Mouse (Mus musculus) lung, embryonic 14.5 days (tissue): ENCODE results near the gene Szt2. TPM values are rescaled to one million over a fixed set of nuclear protein-coding genes. Genes with fewer than 3 reads are reported as not detected.

Experiments used
- ATAC-seq: fragments of 200-750 bp; cut with Nextera tagmentation; 2 replicates; pipeline ENCODE4 v1.8.0; 2017; ENCODE audit warnings: mild to moderate bottlenecking, moderate TSS enrichment, moderate library complexity; ENCODE audit not compliant: insufficient read depth
- DNase-seq: peaks from one replicate; pipeline ENCODE4 v3.0.0-alpha.2; 2015
- H3K27ac ChIP-seq: fragments of 300-500 bp; sonication (generic); 2 replicates; pipeline ENCODE4 v1.5.1; 2014; ENCODE audit warnings: low read depth, mild to moderate bottlenecking, moderate library complexity
- H3K27me3 ChIP-seq: fragments of 300-500 bp; sonication (generic); 2 replicates; pipeline ENCODE4 v1.6.1; 2014; ENCODE audit warnings: low read length, control low read depth; ENCODE audit not compliant: insufficient read depth
- H3K36me3 ChIP-seq: fragments of 300-500 bp; sonication (generic); 2 replicates; pipeline ENCODE4 v1.6.1; 2014; ENCODE audit warnings: control low read depth; ENCODE audit not compliant: insufficient read depth
- H3K4me1 ChIP-seq: fragments of 300-500 bp; sonication (generic); 2 replicates; pipeline ENCODE4 v1.6.1; 2014; ENCODE audit warnings: antibody characterized with exemption, control low read depth; ENCODE audit not compliant: insufficient read depth
- H3K4me2 ChIP-seq: fragments of 300-500 bp; sonication (generic); 2 replicates; pipeline ENCODE4 v1.6.1; 2014; ENCODE audit warnings: mild to moderate bottlenecking
- H3K4me3 ChIP-seq: fragments of 300-500 bp; sonication (generic); 2 replicates; pipeline ENCODE4 v1.5.1; 2014; ENCODE audit warnings: low read depth, low read length
- H3K9ac ChIP-seq: fragments of 300-500 bp; sonication (generic); 2 replicates; pipeline ENCODE4 v1.6.1; 2014
- H3K9me3 ChIP-seq: fragments of 300-500 bp; sonication (generic); 2 replicates; pipeline ENCODE4 v1.6.1; 2016; ENCODE audit warnings: low read depth, low read length, control low read depth
- CTCF ChIP-seq: IDR thresholded peaks from 2 replicates; pipeline ENCODE4 v1.5.1; 2016; ENCODE audit warnings: antibody characterized with exemption, low read depth
- WGBS: fragments of 180-500 bp; shearing (Covaris S2); extraction: QIAGEN DNeasy Blood & Tissue Kit; methylation state at CpG from one replicate; pipeline ENCODE4 v1.1.7; 2014; 5-methylcytosine and 5-hydroxymethylcytosine counted together
- polyA plus RNA-seq: library from polyadenylated mRNA; unstranded; fragments of >200 nt; fragmentation: Nextera tagmentation; extraction: Ambion mirVana; gene quantifications from 2 replicates; pipeline ENCODE4 v1.2.1, GENCODE M21; 2014

Gene Szt2
- polyA plus RNA-seq, 1 experiment from 2014 or later, result 11.7 TPM

GRCm38 (mm10) chr4:118364641-118365040 lies 44.4 kb downstream of the Szt2 start:
- TF ChIP-seq CTCF, result no peak
- H3K4me2 ChIP-seq, result no peak overlapping the region

DNA sequence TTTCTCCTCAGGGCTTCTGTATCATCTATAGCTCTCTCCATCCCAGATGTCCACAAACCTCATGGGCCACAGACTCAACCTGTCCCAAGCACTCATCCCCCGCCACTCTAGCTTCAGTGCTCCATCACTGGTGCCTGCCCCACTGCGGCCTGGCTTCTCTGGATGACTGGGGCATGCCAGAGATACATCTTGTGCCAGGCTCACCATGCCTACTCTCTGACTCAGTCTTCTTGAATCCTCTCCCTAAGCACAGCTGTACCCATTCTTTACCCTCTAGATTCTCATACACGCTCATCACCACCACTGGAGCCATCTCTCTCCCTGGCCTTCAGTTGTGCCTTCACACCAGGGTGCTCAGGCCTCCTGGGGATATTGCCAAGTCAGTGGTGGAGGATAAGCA lies 45.1 kb downstream of the Szt2 start:
- ATAC-seq (no peak), DNase-seq (no peak)
- TF ChIP-seq CTCF, result no peak
- WGBS, result 88% methylated on average over 3 of the region's 3 CpGs
- peaks cover 64% of the 10 kb centered on the region for H3K36me3 ChIP-seq
- no peaks in the 10 kb centered on the region for H3K27me3 ChIP-seq
- no peak overlapping the region for H3K4me2 ChIP-seq
- H3K27ac ChIP-seq, result no peak overlapping the region
- no peaks in the 10 kb centered on the region for H3K9me3 ChIP-seq
- H3K4me3 ChIP-seq, result no peak overlapping the region
- H3K4me1 ChIP-seq, result peaks cover 8% of the 10 kb centered on the region; the same call in 1 of the 2 replicates
- no peak overlapping the region for H3K9ac ChIP-seq

More at GRCm38 (mm10) chr4:118364641-118365040, 44.4 kb downstream of the Szt2 start:
- no peak overlapping the region for H3K27ac ChIP-seq
- WGBS, result 94% methylated on average over 13 of the region's 13 CpGs
- DNase-seq, result no peak
- no peaks in the 10 kb centered on the region for H3K9me3 ChIP-seq
- peaks cover 8% of the 10 kb centered on the region; the same call in 1 of the 2 replicates for H3K4me1 ChIP-seq
- no peak overlapping the region for H3K9ac ChIP-seq
- ATAC-seq, result no peak
- peaks cover 70% of the 10 kb centered on the region for H3K36me3 ChIP-seq
- no peak overlapping the region for H3K4me3 ChIP-seq
- H3K27me3 ChIP-seq, result no peaks in the 10 kb centered on the region

DNA sequence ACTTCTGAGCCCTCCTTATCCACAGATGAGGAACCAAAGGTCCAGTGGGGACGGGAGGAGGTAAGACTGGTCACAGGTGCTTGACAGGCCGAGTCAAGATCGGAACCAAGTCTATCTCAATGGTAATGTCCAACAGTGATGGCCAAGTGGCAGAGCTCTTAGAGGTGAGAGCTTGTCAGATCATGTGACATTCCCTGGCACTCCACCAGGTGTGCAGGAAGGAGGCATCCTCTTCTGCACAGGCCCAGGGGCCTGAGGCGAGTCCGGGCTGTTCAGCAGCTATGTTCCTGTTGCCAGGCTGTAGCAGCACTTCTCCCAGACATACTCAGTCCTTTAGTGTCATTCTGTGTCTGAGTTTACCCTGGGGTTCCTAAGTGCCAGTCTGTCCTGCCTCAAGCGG lies 46.2 kb downstream of the Szt2 start:
- peaks cover 53% of the 10 kb centered on the region for H3K36me3 ChIP-seq
- DNase-seq (no peak), ATAC-seq (no peak)
- H3K9ac ChIP-seq, result no peak overlapping the region
- peaks cover 8% of the 10 kb centered on the region; the same call in 1 of the 2 replicates for H3K4me1 ChIP-seq
- H3K27ac ChIP-seq, result no peak overlapping the region
- H3K9me3 ChIP-seq, result no peaks in the 10 kb centered on the region
- H3K4me3 ChIP-seq, result no peak overlapping the region
- 88% methylated on average over 6 of the region's 6 CpGs for WGBS
- H3K4me2 ChIP-seq, result no peak overlapping the region
- no peak for TF ChIP-seq CTCF
- no peaks in the 10 kb centered on the region for H3K27me3 ChIP-seq

- Histone ChIP-seq H3K27ac (no peak overlapping the region), H3K4me3 (no peak overlapping the region), H3K4me1 (peaks cover 8% of the 10 kb centered on the region; the same call in 1 of the 2 replicates), H3K4me2 (no peak overlapping the region), H3K36me3 (peaks cover 47% of the 10 kb centered on the region), H3K9me3 (no peaks in the 10 kb centered on the region), H3K27me3 (no peaks in the 10 kb centered on the region), H3K9ac (no peak overlapping the region)
- no peak for TF ChIP-seq CTCF
- ATAC-seq (no peak), DNase-seq (no peak)
- 84% methylated on average over 5 of the region's 5 CpGs for WGBS
Measured at GRCm38 (mm10) chr4:118361451-118361850, 47.6 kb downstream of the Szt2 start.

DNA sequence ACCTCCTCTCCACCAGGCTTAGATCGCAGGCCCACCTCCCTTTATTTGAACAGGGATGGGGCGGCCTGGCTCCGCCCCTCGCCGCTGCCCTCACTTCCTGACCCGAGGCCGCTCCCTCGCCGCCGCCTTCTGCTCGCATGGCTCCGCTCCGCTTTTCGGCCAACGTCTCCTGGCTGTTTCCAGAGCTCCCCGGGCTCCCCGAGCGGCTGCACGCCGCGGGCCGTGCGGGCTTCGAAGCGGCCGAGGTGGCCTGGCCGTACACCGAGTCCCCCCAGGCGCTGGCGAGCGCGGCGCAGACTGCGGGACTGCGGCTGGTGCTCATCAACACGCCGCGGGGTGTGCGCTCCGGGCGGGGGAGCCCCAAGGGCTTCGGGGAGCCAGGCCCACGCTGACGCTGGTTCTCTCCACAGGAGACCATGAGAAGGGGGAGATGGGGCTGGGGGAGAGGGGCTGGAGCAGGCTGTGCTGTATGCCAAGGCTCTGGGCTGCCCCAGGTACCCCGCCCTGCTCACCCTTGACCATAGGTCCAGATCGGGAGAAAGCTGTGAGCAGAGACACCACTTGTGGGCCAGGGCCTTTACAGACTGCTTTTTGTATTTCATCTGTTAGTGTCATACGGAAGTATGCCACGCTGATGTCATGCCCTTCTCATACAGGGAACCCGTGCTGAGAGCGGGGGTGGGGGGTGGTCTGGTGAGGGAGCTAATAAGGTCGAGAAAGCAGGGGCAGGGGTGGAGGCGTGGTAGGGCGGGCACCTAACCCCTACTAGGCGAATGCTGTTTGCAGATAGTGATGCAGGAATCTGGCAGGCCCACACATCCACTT lies 49.0 kb downstream of the Szt2 start:
- Histone ChIP-seq H3K27me3 (no peaks in the 10 kb centered on the region), H3K4me1 (peaks cover 8% of the 10 kb centered on the region; the same call in 1 of the 2 replicates), H3K27ac (peak overlapping the region; percentile 83), H3K36me3 (peaks cover 35% of the 10 kb centered on the region), H3K4me2 (peak overlapping the region; percentile 96), H3K4me3 (peak overlapping the region; percentile 67), H3K9ac (peak overlapping the region; percentile 85), H3K9me3 (no peaks in the 10 kb centered on the region)
- no peak for TF ChIP-seq CTCF
- 2% methylated on average over 54 of the region's 54 CpGs for WGBS
- peak; percentile 86 for ATAC-seq
- peak; percentile 84 for DNase-seq

GRCm38 (mm10) chr4:118359211-118359895 lies 49.7 kb downstream of the Szt2 start:
- Histone ChIP-seq H3K27ac (no peak overlapping the region), H3K9ac (peak overlapping the region; percentile 85), H3K4me2 (peak overlapping the region; percentile 96), H3K27me3 (no peaks in the 10 kb centered on the region), H3K4me1 (peaks cover 8% of the 10 kb centered on the region; the same call in 1 of the 2 replicates), H3K36me3 (peaks cover 28% of the 10 kb centered on the region), H3K9me3 (no peaks in the 10 kb centered on the region), H3K4me3 (peak overlapping the region; percentile 67)
- ATAC-seq (no peak; the same call in 1 of the 2 replicates), DNase-seq (no peak)
- TF ChIP-seq CTCF, result no peak
- WGBS, result 10% methylated on average over 21 of the region's 21 CpGs
